In the genomic region with DNA sequence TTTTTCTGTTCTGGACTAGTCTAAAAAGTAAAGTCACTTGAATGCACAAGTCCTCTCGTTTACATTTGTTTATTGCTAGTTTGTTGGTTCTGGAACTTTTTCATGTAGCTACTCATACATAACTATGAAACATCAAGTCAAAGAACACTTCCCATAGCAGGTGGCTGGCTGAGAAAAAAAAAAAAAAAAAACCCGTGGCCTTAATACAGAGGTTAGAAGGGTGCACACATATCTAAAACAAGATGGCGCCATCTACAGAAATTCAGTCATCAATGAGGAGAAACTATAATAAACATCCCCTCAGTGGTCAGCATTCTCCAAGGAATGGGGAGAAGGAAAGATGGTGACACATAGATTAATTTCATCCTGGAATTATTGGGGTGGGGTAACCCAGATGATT, we compare ENCODE assay signal across 37 mouse cellular contexts. TPM values are rescaled to one million over a fixed set of nuclear protein-coding genes. Genes with fewer than 3 reads are reported as not detected.
"Had no signal": no experiment of that assay in that cellular context is flagged by ENCODE, and none has a peak within 500 bp of the region (broad histone marks: within the 10 kb centered on the region; RNA-seq: fewer than 3 reads in every experiment).

No protein-coding gene starts in this region.

- H3K9me3 ChIP-seq: heart, embryonic 10.5 days; heart, embryonic 12.5 days; heart, embryonic 13.5 days; heart, embryonic 15.5 days; hindbrain, embryonic 10.5 days; hindbrain, embryonic 12.5 days; hindbrain, embryonic 13.5 days; hindbrain, embryonic 15.5 days; intestine, embryonic 15.5 days; kidney, embryonic 15.5 days had no signal

- ATAC-seq: hindbrain, embryonic 16.5 days; hindbrain, postnatal 0 days; inflammation-experienced regulatory T-cells, adult 6 months; intestine, embryonic 15.5 days; intestine, embryonic 16.5 days; intestine, postnatal 0 days had no signal

- H3K27me3 ChIP-seq: heart, embryonic 12.5 days; heart, embryonic 13.5 days; heart, embryonic 15.5 days; hindbrain, embryonic 12.5 days; hindbrain, embryonic 13.5 days; hindbrain, embryonic 15.5 days; intestine, embryonic 15.5 days; kidney, embryonic 15.5 days had no signal

- H3K4me3 ChIP-seq: heart, embryonic 10.5 days; heart, embryonic 12.5 days; heart, embryonic 13.5 days; heart, embryonic 15.5 days; hindbrain, embryonic 10.5 days; hindbrain, embryonic 12.5 days; hindbrain, embryonic 13.5 days; hindbrain, embryonic 15.5 days; intestine, embryonic 15.5 days; kidney, embryonic 15.5 days; layer of hippocampus, adult 2 months; left cerebral cortex, adult 2 months had no signal

- H3K27ac ChIP-seq: heart, embryonic 10.5 days; heart, embryonic 13.5 days; heart, embryonic 15.5 days; hindbrain, embryonic 10.5 days; hindbrain, embryonic 12.5 days; hindbrain, embryonic 13.5 days; hindbrain, embryonic 14.5 days; hindbrain, embryonic 15.5 days; hindbrain, postnatal 0 days; intestine, embryonic 15.5 days; kidney, embryonic 15.5 days; kidney, postnatal 0 days; left cerebral cortex, adult 2 months had no signal

- H3K4me1 ChIP-seq: hindbrain, embryonic 13.5 days; hindbrain, embryonic 15.5 days; intestine, embryonic 15.5 days had no signal

- H3K9ac ChIP-seq: heart, embryonic 12.5 days; heart, embryonic 13.5 days; heart, embryonic 15.5 days; hindbrain, embryonic 12.5 days; hindbrain, embryonic 13.5 days; hindbrain, embryonic 14.5 days; hindbrain, embryonic 15.5 days; intestine, embryonic 15.5 days; kidney, embryonic 15.5 days had no signal

- DNase-seq: heart, postnatal 10 days; heart, postnatal 14 days; heart, postnatal 36 days; heart, postnatal 4 days; kidney, adult 11 months; kidney, adult 18-20 months; kidney, adult 2 months; kidney, adult 8-10 months; kidney, adult 9 months; kidney, postnatal 10 days; kidney, postnatal 14 days; kidney, postnatal 25 days; kidney, postnatal 36 days; kidney, postnatal 4 days; layer of hippocampus, adult 9-11 months; layer of hippocampus, postnatal 36 days had no signal

- H3K4me2 ChIP-seq: heart, embryonic 11.5 days; heart, embryonic 12.5 days; heart, embryonic 13.5 days; heart, embryonic 15.5 days; hindbrain, embryonic 12.5 days; hindbrain, embryonic 13.5 days; hindbrain, embryonic 14.5 days; hindbrain, embryonic 15.5 days; intestine, embryonic 15.5 days; kidney, embryonic 15.5 days had no signal

RNA-seq across cellular contexts. Expression of a gene that starts 43.2 kb away (rescaled TPM):
- total RNA-seq: hematopoietic stem cell, adult 5-6 weeks; left cerebral cortex, adult 2 months had no signal
